Mouse (Mus musculus): Measurements from ENCODE around the gene Meis2. TPM values are rescaled to one million over a fixed set of nuclear protein-coding genes. Genes with fewer than 3 reads are reported as not detected.

Gene Meis2
- polyA plus RNA-seq, 1 experiment from 2014 or later, result 71.7 TPM

- H3K4me1 ChIP-seq, result peaks cover 31% of the 10 kb centered on the region
- peak overlapping the region; percentile 14; the same call in 1 of the 2 replicates for H3K4me3 ChIP-seq
These were observed 206.7 kb downstream of the Meis2 start for GRCm38 (mm10) chr2:115858927-115859326.

GRCm38 (mm10) chr2:115858246-115858645 lies 207.4 kb downstream of the Meis2 start:
- no peak for ATAC-seq (ENCODE audit: insufficient number of reproducible peaks, insufficient read depth, low FRiP score, low TSS enrichment)
- Histone ChIP-seq H3K4me1 (peaks cover 31% of the 10 kb centered on the region), H3K36me3 (no peaks in the 10 kb centered on the region), H3K9me3 (no peaks in the 10 kb centered on the region), H3K4me3 (no peak overlapping the region), H3K27me3 (peaks cover 34% of the 10 kb centered on the region), H3K4me2 (replicated peaks) (no peak overlapping the region), H3K9ac (no peak overlapping the region), H3K27ac (peak overlapping the region; percentile 14; the same call in 1 of the 2 replicates)
- WGBS, result 6% methylated on average over 8 of the region's 8 CpGs

More at GRCm38 (mm10) chr2:115858927-115859326, 206.7 kb downstream of the Meis2 start:
- 2% methylated on average over 10 of the region's 10 CpGs for WGBS
- Histone ChIP-seq H3K9ac (no peak overlapping the region), H3K4me2 (replicated peaks) (peak overlapping the region; percentile 44), H3K36me3 (no peaks in the 10 kb centered on the region), H3K27me3 (peaks cover 33% of the 10 kb centered on the region), H3K9me3 (no peaks in the 10 kb centered on the region), H3K27ac (no peak overlapping the region)
- no peak for ATAC-seq (ENCODE audit: insufficient number of reproducible peaks, insufficient read depth, low FRiP score, low TSS enrichment)

GRCm38 (mm10) chr2:115857123-115858080 lies 208.2 kb downstream of the Meis2 start:
- peak overlapping the region; percentile 14 for H3K27ac ChIP-seq

GRCm38 (mm10) chr2:115856401-115857073 lies 209.1 kb downstream of the Meis2 start:
- H3K27me3 ChIP-seq, result peaks cover 46% of the 10 kb centered on the region
- peak overlapping the region; percentile 22 for H3K4me3 ChIP-seq
- peak overlapping the region; percentile 47 for H3K4me2 ChIP-seq (replicated peaks)
- H3K4me1 ChIP-seq, result peaks cover 37% of the 10 kb centered on the region
- H3K36me3 ChIP-seq, result no peaks in the 10 kb centered on the region
- H3K9me3 ChIP-seq, result no peaks in the 10 kb centered on the region
- no peak for ATAC-seq (ENCODE audit: insufficient number of reproducible peaks, insufficient read depth, low FRiP score, low TSS enrichment)
- WGBS, result 2% methylated on average over 13 of the region's 13 CpGs
- H3K9ac ChIP-seq, result no peak overlapping the region
- H3K27ac ChIP-seq, result no peak overlapping the region

More at GRCm38 (mm10) chr2:115857123-115858080, 208.2 kb downstream of the Meis2 start:
- Histone ChIP-seq H3K9ac (no peak overlapping the region), H3K27me3 (peaks cover 43% of the 10 kb centered on the region), H3K36me3 (no peaks in the 10 kb centered on the region), H3K4me2 (replicated peaks) (no peak overlapping the region), H3K9me3 (no peaks in the 10 kb centered on the region), H3K4me3 (no peak overlapping the region), H3K4me1 (peaks cover 36% of the 10 kb centered on the region)
- ATAC-seq (ENCODE audit: insufficient number of reproducible peaks, insufficient read depth, low FRiP score, low TSS enrichment), result no peak
- WGBS, result 6% methylated on average over 11 of the region's 11 CpGs

GRCm38 (mm10) chr2:115855511-115856400 lies 209.9 kb downstream of the Meis2 start:
- peak overlapping the region; percentile 22 for H3K4me3 ChIP-seq
- no peaks in the 10 kb centered on the region for H3K36me3 ChIP-seq
- H3K27ac ChIP-seq, result no peak overlapping the region
- peaks cover 50% of the 10 kb centered on the region for H3K27me3 ChIP-seq
- under 1% methylated on average over 33 of the region's 33 CpGs for WGBS
- peak overlapping the region; percentile 50 for H3K4me2 ChIP-seq (replicated peaks)
- no peaks in the 10 kb centered on the region for H3K9me3 ChIP-seq
- peaks cover 35% of the 10 kb centered on the region for H3K4me1 ChIP-seq
- no peak overlapping the region for H3K9ac ChIP-seq
- peak; percentile 52 for ATAC-seq (ENCODE audit: insufficient number of reproducible peaks, insufficient read depth, low FRiP score, low TSS enrichment)

GRCm38 (mm10) chr2:115854828-115855311 lies 210.8 kb downstream of the Meis2 start:
- WGBS, result 1% methylated on average over 25 of the region's 25 CpGs
- Histone ChIP-seq H3K36me3 (no peaks in the 10 kb centered on the region), H3K9me3 (no peaks in the 10 kb centered on the region), H3K9ac (no peak overlapping the region), H3K27me3 (peaks cover 52% of the 10 kb centered on the region), H3K4me2 (replicated peaks) (peak overlapping the region; percentile 50), H3K4me1 (peaks cover 31% of the 10 kb centered on the region), H3K4me3 (peak overlapping the region; percentile 27), H3K27ac (no peak overlapping the region)
- no peak for ATAC-seq (ENCODE audit: insufficient number of reproducible peaks, insufficient read depth, low FRiP score, low TSS enrichment)

GRCm38 (mm10) chr2:115854007-115854827 lies 211.4 kb downstream of the Meis2 start:
- Histone ChIP-seq H3K4me1 (peaks cover 26% of the 10 kb centered on the region), H3K4me2 (replicated peaks) (peak overlapping the region; percentile 50), H3K9ac (no peak overlapping the region)

GRCm38 (mm10) chr2:115853221-115853620 lies 212.4 kb downstream of the Meis2 start:
- Histone ChIP-seq H3K27ac (no peak overlapping the region), H3K4me3 (no peak overlapping the region), H3K4me1 (peaks cover 23% of the 10 kb centered on the region), H3K27me3 (peaks cover 46% of the 10 kb centered on the region), H3K4me2 (replicated peaks) (no peak overlapping the region), H3K9ac (no peak overlapping the region), H3K36me3 (no peaks in the 10 kb centered on the region), H3K9me3 (no peaks in the 10 kb centered on the region)
- no peak for ATAC-seq (ENCODE audit: insufficient number of reproducible peaks, insufficient read depth, low FRiP score, low TSS enrichment)
- 12% methylated on average over 4 of the region's 4 CpGs for WGBS

More at GRCm38 (mm10) chr2:115854007-115854827, 211.4 kb downstream of the Meis2 start:
- no peak for ATAC-seq (ENCODE audit: insufficient number of reproducible peaks, insufficient read depth, low FRiP score, low TSS enrichment)
- Histone ChIP-seq H3K27me3 (peaks cover 48% of the 10 kb centered on the region), H3K36me3 (no peaks in the 10 kb centered on the region), H3K27ac (no peak overlapping the region), H3K9me3 (no peaks in the 10 kb centered on the region), H3K4me3 (peak overlapping the region; percentile 27)
- WGBS, result 6% methylated on average over 14 of the region's 14 CpGs

- Histone ChIP-seq H3K4me1 (peaks cover 23% of the 10 kb centered on the region), H3K4me2 (replicated peaks) (peak overlapping the region; percentile 53), H3K27me3 (peaks cover 45% of the 10 kb centered on the region), H3K36me3 (no peaks in the 10 kb centered on the region), H3K27ac (0 out of 2 replicates have a peak overlapping the region, but pooled peaks have one; percentile 54), H3K4me3 (peak overlapping the region; percentile 25), H3K9ac (no peak overlapping the region), H3K9me3 (no peaks in the 10 kb centered on the region)
- ATAC-seq (ENCODE audit: insufficient number of reproducible peaks, insufficient read depth, low FRiP score, low TSS enrichment), result peak; percentile 57
- WGBS, result 2% methylated on average over 22 of the region's 22 CpGs
These were observed 213.0 kb downstream of the Meis2 start for GRCm38 (mm10) chr2:115852615-115853014.

GRCm38 (mm10) chr2:115852109-115852508 lies 213.5 kb downstream of the Meis2 start:
- no peak for ATAC-seq (ENCODE audit: insufficient number of reproducible peaks, insufficient read depth, low FRiP score, low TSS enrichment)
- 11% methylated on average over 11 of the region's 11 CpGs for WGBS
- peak overlapping the region; percentile 53 for H3K4me2 ChIP-seq (replicated peaks)
- H3K27ac ChIP-seq, result no peak overlapping the region
- H3K9me3 ChIP-seq, result no peaks in the 10 kb centered on the region
- peaks cover 45% of the 10 kb centered on the region for H3K27me3 ChIP-seq
- H3K36me3 ChIP-seq, result no peaks in the 10 kb centered on the region
- H3K4me3 ChIP-seq, result peak overlapping the region; percentile 25; the same call in 1 of the 2 replicates
- H3K9ac ChIP-seq, result no peak overlapping the region
- peaks cover 23% of the 10 kb centered on the region for H3K4me1 ChIP-seq

Measured in embryonic facial prominence, embryonic 12.5 days (tissue).